Mouse (Mus musculus): ENCODE measurements at regions not wholly inside any gene's neighbourhood (a gene's known extent, or its start where the extent isn't known, plus 50 kb on each side); places are given as distances from the start of the nearest gene placed in this dataset.
"Not testable (repeated sequence)": the region's sequence is repeated elsewhere in the genome, so short reads cannot be mapped to it uniquely, and the experiment has no call there.

GRCm38 (mm10) chr10:108111398-108111797, 50.6 kb upstream of the Ppp1r12a start:
- Histone ChIP-seq H3K27me3 (replicated peaks) (no peaks in the 10 kb centered on the region), H3K9me3 (no peaks in the 10 kb centered on the region), H3K4me1 (0 out of 2 replicates have a peak, but pooled peaks cover 3% of the 10 kb centered on the region), H3K4me3 (replicated peaks) (no peak overlapping the region), H3K9ac (no peak overlapping the region), H3K36me3 (no peaks in the 10 kb centered on the region), H3K27ac (no peak overlapping the region), H3K4me2 (no peak overlapping the region)
- WGBS = 76% methylated on average over 4 of the region's 4 CpGs
- no peak for ATAC-seq (ENCODE audit: insufficient read depth, low FRiP score, low read depth)

DNA sequence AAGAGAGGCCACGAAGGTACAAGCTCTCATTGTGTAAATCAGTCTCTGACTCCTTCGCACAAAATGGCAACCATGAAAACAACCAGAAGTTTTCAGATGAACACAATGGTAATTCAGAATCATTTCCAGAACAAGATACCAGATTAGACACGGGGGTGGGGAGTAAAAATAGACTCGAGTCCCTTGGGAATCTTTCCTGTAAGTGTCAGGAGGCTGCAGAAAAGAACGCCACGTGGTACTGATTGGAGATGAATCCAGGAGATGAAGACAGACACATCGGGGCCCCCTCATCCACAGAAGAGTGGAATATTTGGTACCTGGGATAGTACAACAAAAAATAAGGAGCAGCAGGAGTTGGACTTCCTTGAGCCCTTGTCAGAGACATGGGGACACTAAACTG, 51.1 kb upstream of the Ppp1r12a start:
- WGBS = 79% methylated on average over 7 of the region's 7 CpGs
- no peaks in the 10 kb centered on the region for H3K9me3 ChIP-seq
- H3K4me2 ChIP-seq = no peak overlapping the region
- H3K4me1 ChIP-seq = 0 out of 2 replicates have a peak, but pooled peaks cover 3% of the 10 kb centered on the region
- H3K36me3 ChIP-seq = no peaks in the 10 kb centered on the region
- no peak for ATAC-seq (ENCODE audit: insufficient read depth, low FRiP score, low read depth)
- H3K27me3 ChIP-seq (replicated peaks) = no peaks in the 10 kb centered on the region
- H3K4me3 ChIP-seq (replicated peaks) = no peak overlapping the region
- H3K27ac ChIP-seq = no peak overlapping the region
- H3K9ac ChIP-seq = no peak overlapping the region

- Histone ChIP-seq H3K4me3 (replicated peaks) (no peak overlapping the region), H3K4me1 (0 out of 2 replicates have a peak, but pooled peaks cover 3% of the 10 kb centered on the region), H3K27ac (no peak overlapping the region), H3K9ac (no peak overlapping the region), H3K36me3 (no peaks in the 10 kb centered on the region), H3K9me3 (no peaks in the 10 kb centered on the region), H3K27me3 (replicated peaks) (no peaks in the 10 kb centered on the region), H3K4me2 (no peak overlapping the region)
- ATAC-seq (ENCODE audit: insufficient read depth, low FRiP score, low read depth) = no peak
Measured at GRCm38 (mm10) chr10:108110197-108110596, 51.8 kb upstream of the Ppp1r12a start.

DNA sequence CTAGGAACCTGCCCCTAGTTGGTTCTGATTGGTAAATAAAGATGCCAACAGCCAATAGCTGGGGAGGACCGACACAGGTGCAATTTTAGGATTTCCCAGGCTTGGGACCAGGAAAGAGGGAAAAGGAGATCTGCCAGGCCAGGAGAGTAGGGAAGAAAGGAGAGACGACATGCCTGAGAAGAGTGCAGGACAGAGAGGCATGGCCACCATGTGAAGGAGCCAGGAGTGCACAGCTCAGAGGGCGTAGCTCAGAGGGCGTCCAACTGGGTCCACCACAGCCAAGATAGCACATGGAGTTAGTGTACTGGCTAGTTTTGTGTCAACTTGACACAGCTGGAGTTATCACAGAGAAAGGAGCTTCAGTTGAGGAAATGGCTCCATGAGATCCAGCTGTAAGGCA, 53.5 kb upstream of the Ppp1r12a start:
- H3K4me2 ChIP-seq; H3K27ac ChIP-seq; H3K36me3 ChIP-seq; H3K9ac ChIP-seq; H3K9me3 ChIP-seq; H3K27me3 ChIP-seq (replicated peaks); H3K4me1 ChIP-seq; H3K4me3 ChIP-seq (replicated peaks); ATAC-seq (ENCODE audit: insufficient read depth, low FRiP score, low read depth): not testable (repeated sequence)
- WGBS = 83% methylated on average over 4 of the region's 4 CpGs

- WGBS = 61% methylated on average over 7 of the region's 7 CpGs
- Histone ChIP-seq H3K27me3 (replicated peaks) (no peaks in the 10 kb centered on the region), H3K27ac (no peak overlapping the region), H3K4me2 (no peak overlapping the region), H3K4me3 (replicated peaks) (no peak overlapping the region), H3K4me1 (no peaks in the 10 kb centered on the region), H3K9me3 (no peaks in the 10 kb centered on the region), H3K9ac (no peak overlapping the region), H3K36me3 (no peaks in the 10 kb centered on the region)
- ATAC-seq (ENCODE audit: insufficient read depth, low FRiP score, low read depth) = no peak
Measured at GRCm38 (mm10) chr10:108101521-108101920, 60.5 kb upstream of the Ppp1r12a start.

DNA sequence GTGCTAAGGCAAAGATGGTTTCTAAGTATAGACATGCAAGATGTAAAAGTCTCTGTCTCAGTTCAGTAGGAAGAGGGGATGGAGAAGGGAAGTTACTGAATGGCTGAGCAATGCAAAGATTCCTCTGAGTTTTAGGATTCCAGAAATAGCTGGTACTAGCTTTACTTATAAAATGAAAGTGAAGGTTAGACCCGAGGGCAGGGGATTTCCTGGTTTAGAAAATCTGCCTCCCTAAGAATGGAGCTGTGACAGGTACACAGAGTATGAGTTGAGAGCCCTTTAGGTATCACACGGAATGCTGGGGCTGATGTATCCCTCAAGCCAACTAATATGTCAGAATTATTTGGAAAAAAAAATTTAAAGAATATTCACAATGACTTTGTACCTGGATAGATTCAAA, 69.0 kb upstream of the Ppp1r12a start:
- WGBS = 56% methylated on average over 2 of the region's 2 CpGs
- Histone ChIP-seq H3K9me3 (no peaks in the 10 kb centered on the region), H3K27me3 (replicated peaks) (no peaks in the 10 kb centered on the region), H3K4me2 (no peak overlapping the region), H3K4me3 (replicated peaks) (no peak overlapping the region), H3K4me1 (peaks cover 5% of the 10 kb centered on the region; the same call in 1 of the 2 replicates), H3K36me3 (no peaks in the 10 kb centered on the region), H3K9ac (no peak overlapping the region), H3K27ac (no peak overlapping the region)
- ATAC-seq (ENCODE audit: insufficient read depth, low FRiP score, low read depth) = no peak

DNA sequence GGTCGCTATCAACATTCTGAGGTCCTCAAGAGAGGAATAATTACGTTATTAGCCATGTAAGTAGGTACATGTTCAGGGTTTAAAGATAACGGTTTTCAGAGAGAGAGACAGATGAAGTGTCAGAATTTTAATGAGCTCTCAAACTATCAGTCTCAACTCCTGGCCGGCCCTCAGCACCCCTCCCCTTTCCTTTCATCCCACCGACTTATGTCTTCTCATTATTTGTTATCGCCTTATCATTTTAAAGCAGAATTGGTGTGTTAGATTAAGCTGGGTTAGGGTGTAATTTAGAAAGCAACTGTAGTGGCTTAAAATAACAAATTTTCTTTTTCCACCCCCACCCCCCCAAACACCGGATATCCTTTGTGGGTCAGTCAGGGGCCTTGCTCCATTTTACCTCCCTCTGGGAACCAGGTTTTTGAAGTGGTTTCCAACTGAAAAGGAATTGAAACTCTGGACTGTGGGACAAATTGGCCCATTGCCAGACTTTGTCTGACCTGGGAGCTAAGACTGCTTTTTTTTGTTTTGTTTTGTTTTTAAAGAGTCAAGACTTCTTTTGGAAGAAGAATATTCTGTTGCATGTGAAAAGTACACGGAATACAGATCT, 72.5 kb upstream of the Ppp1r12a start:
- WGBS = 53% methylated on average over 8 of the region's 8 CpGs
- Histone ChIP-seq H3K9ac (no peak overlapping the region), H3K27me3 (replicated peaks) (no peaks in the 10 kb centered on the region), H3K27ac (no peak overlapping the region), H3K4me2 (no peak overlapping the region), H3K4me1 (peaks cover 5% of the 10 kb centered on the region; the same call in 1 of the 2 replicates), H3K4me3 (replicated peaks) (no peak overlapping the region), H3K9me3 (no peaks in the 10 kb centered on the region), H3K36me3 (no peaks in the 10 kb centered on the region)
- no peak for ATAC-seq (ENCODE audit: insufficient read depth, low FRiP score, low read depth)

- 53% methylated on average over 8 of the region's 8 CpGs for WGBS
Measured at GRCm38 (mm10) chr10:108088883-108089282, 73.1 kb upstream of the Ppp1r12a start.

GRCm38 (mm10) chr10:108088209-108088608, 73.8 kb upstream of the Ppp1r12a start:
- Histone ChIP-seq H3K4me1 (peaks cover 5% of the 10 kb centered on the region; the same call in 1 of the 2 replicates), H3K9ac (no peak overlapping the region)
- peak; percentile 75 for ATAC-seq (ENCODE audit: insufficient read depth, low FRiP score, low read depth)

More at GRCm38 (mm10) chr10:108088883-108089282, 73.1 kb upstream of the Ppp1r12a start:
- peak; percentile 80; the same call in 1 of the 2 replicates for ATAC-seq (ENCODE audit: insufficient read depth, low FRiP score, low read depth)
- H3K27ac ChIP-seq = peak overlapping the region; percentile 80
- no peaks in the 10 kb centered on the region for H3K27me3 ChIP-seq (replicated peaks)
- H3K4me3 ChIP-seq (replicated peaks) = no peak overlapping the region
- no peaks in the 10 kb centered on the region for H3K9me3 ChIP-seq
- no peak overlapping the region for H3K9ac ChIP-seq
- H3K36me3 ChIP-seq = no peaks in the 10 kb centered on the region
- peak overlapping the region; percentile 27; the same call in 1 of the 2 replicates for H3K4me2 ChIP-seq
- peaks cover 5% of the 10 kb centered on the region; the same call in 1 of the 2 replicates for H3K4me1 ChIP-seq

GRCm38 (mm10) chr10:108083220-108083619, 78.8 kb upstream of the Ppp1r12a start:
- H3K4me3 ChIP-seq (replicated peaks) = no peak overlapping the region

More at GRCm38 (mm10) chr10:108088209-108088608, 73.8 kb upstream of the Ppp1r12a start:
- Histone ChIP-seq H3K4me3 (replicated peaks) (no peak overlapping the region), H3K9me3 (no peaks in the 10 kb centered on the region), H3K27me3 (replicated peaks) (no peaks in the 10 kb centered on the region), H3K4me2 (peak overlapping the region; percentile 27), H3K36me3 (no peaks in the 10 kb centered on the region), H3K27ac (peak overlapping the region; percentile 80; the same call in 1 of the 2 replicates)
- WGBS = 47% methylated on average over 7 of the region's 7 CpGs

GRCm38 (mm10) chr10:108075144-108075543, 86.8 kb upstream of the Ppp1r12a start:
- Histone ChIP-seq H3K27ac (no peak overlapping the region), H3K4me3 (replicated peaks) (no peak overlapping the region), H3K9ac (no peak overlapping the region), H3K9me3 (no peaks in the 10 kb centered on the region), H3K36me3 (no peaks in the 10 kb centered on the region), H3K4me2 (no peak overlapping the region), H3K27me3 (replicated peaks) (no peaks in the 10 kb centered on the region), H3K4me1 (no peaks in the 10 kb centered on the region)
- ATAC-seq (ENCODE audit: insufficient read depth, low FRiP score, low read depth) = no peak
- 68% methylated on average over 5 of the region's 5 CpGs for WGBS

More at GRCm38 (mm10) chr10:108083220-108083619, 78.8 kb upstream of the Ppp1r12a start:
- Histone ChIP-seq H3K9me3 (no peaks in the 10 kb centered on the region), H3K4me1 (no peaks in the 10 kb centered on the region), H3K36me3 (no peaks in the 10 kb centered on the region), H3K9ac (no peak overlapping the region), H3K4me2 (no peak overlapping the region), H3K27me3 (replicated peaks) (no peaks in the 10 kb centered on the region), H3K27ac (no peak overlapping the region)
- ATAC-seq (ENCODE audit: insufficient read depth, low FRiP score, low read depth) = no peak

GRCm38 (mm10) chr10:108073828-108074227, 88.2 kb upstream of the Ppp1r12a start:
- Histone ChIP-seq H3K36me3 (no peaks in the 10 kb centered on the region), H3K27ac (no peak overlapping the region), H3K4me3 (replicated peaks) (no peak overlapping the region), H3K27me3 (replicated peaks) (no peaks in the 10 kb centered on the region), H3K9me3 (no peaks in the 10 kb centered on the region), H3K9ac (no peak overlapping the region), H3K4me2 (no peak overlapping the region), H3K4me1 (no peaks in the 10 kb centered on the region)
- ATAC-seq (ENCODE audit: insufficient read depth, low FRiP score, low read depth) = no peak
- WGBS = 89% methylated on average over 4 of the region's 4 CpGs

Measured in stomach, embryonic 15.5 days (tissue).